Mouse (Mus musculus): ENCODE data around the gene 1700109H08Rik.
"Not testable (repeated sequence)": the region's sequence is repeated elsewhere in the genome, so short reads cannot be mapped to it uniquely, and the experiment has no call there.

Gene 1700109H08Rik

GRCm38 (mm10) chr5:3571266-3571665, at the start of gene 1700109H08Rik:
1700109H08Rik (plus strand) TSS chr5:3571566.
- no peak for DNase-seq

- DNase-seq, result no peak
Measured at GRCm38 (mm10) chr5:3521741-3522140, 49.6 kb upstream of the 1700109H08Rik start.

- no peak for DNase-seq
Measured at GRCm38 (mm10) chr5:3522826-3523225, 48.5 kb upstream of the 1700109H08Rik start.

- no peak for DNase-seq
Measured at GRCm38 (mm10) chr5:3527041-3527691, 44.2 kb upstream of the 1700109H08Rik start.

GRCm38 (mm10) chr5:3529585-3530189, 41.7 kb upstream of the 1700109H08Rik start:
- DNase-seq, result no peak

GRCm38 (mm10) chr5:3532048-3532447, 39.3 kb upstream of the 1700109H08Rik start:
- DNase-seq, result not testable (repeated sequence)

GRCm38 (mm10) chr5:3536592-3537212, 34.7 kb upstream of the 1700109H08Rik start:
- no peak for DNase-seq

GRCm38 (mm10) chr5:3538505-3539472, 32.6 kb upstream of the 1700109H08Rik start:
- DNase-seq, result no peak

- no peak for DNase-seq
Measured at GRCm38 (mm10) chr5:3541871-3542270, 29.5 kb upstream of the 1700109H08Rik start.

GRCm38 (mm10) chr5:3543629-3544479, 27.5 kb upstream of the 1700109H08Rik start, which contains the start of gene Fam133b:
Fam133b (plus strand) TSS chr5:3543833.
- DNase-seq, result peak; percentile 97

- no peak for DNase-seq
Measured at GRCm38 (mm10) chr5:3544480-3544769, 26.9 kb upstream of the 1700109H08Rik start.

GRCm38 (mm10) chr5:3546226-3546625, 25.1 kb upstream of the 1700109H08Rik start:
- DNase-seq, result no peak

- DNase-seq, result no peak
Measured at GRCm38 (mm10) chr5:3551481-3551880, 19.9 kb upstream of the 1700109H08Rik start.

GRCm38 (mm10) chr5:3554198-3554597, 17.2 kb upstream of the 1700109H08Rik start:
- no peak for DNase-seq

- no peak for DNase-seq
Measured at GRCm38 (mm10) chr5:3574825-3575224, 3.5 kb downstream of the 1700109H08Rik start.

- DNase-seq, result no peak
Measured at GRCm38 (mm10) chr5:3577939-3578338, 6.6 kb downstream of the 1700109H08Rik start.

GRCm38 (mm10) chr5:3579066-3579465, 7.7 kb downstream of the 1700109H08Rik start:
- no peak for DNase-seq

GRCm38 (mm10) chr5:3595693-3596398, 24.5 kb downstream of the 1700109H08Rik start, which contains the start of gene Pex1:
Pex1 (plus strand) TSS chr5:3596066.
- peak; percentile 98 for DNase-seq

- peak; percentile 88 for DNase-seq
Measured at GRCm38 (mm10) chr5:3596399-3596766, 25.0 kb downstream of the 1700109H08Rik start, which contains the start of gene Rbm48. Rbm48 (minus strand) TSS chr5:3596585.

- no peak for DNase-seq
Measured at GRCm38 (mm10) chr5:3597171-3597570, 25.8 kb downstream of the 1700109H08Rik start.

GRCm38 (mm10) chr5:3598766-3599165, 27.4 kb downstream of the 1700109H08Rik start:
- no peak for DNase-seq

All from lung, postnatal 10 days (tissue).